Mouse (Mus musculus): ENCODE measurements around the gene Fndc4.

The Fndc4 gene

GRCm38 (mm10) chr5:31257616-31258015, 38.3 kb downstream of the Fndc4 start:
- no peak for ATAC-seq (ENCODE audit: low TSS enrichment)

- no peak for ATAC-seq (ENCODE audit: low TSS enrichment)
Observed at GRCm38 (mm10) chr5:31255971-31256370, 39.9 kb downstream of the Fndc4 start.

GRCm38 (mm10) chr5:31255381-31255780, 40.5 kb downstream of the Fndc4 start:
- no peak for ATAC-seq (ENCODE audit: low TSS enrichment)

GRCm38 (mm10) chr5:31254901-31255300, 41.0 kb downstream of the Fndc4 start:
- no peak for ATAC-seq (ENCODE audit: low TSS enrichment)

- ATAC-seq (ENCODE audit: low TSS enrichment), result no peak
Observed at GRCm38 (mm10) chr5:31254452-31254851, 41.4 kb downstream of the Fndc4 start.

- ATAC-seq (ENCODE audit: low TSS enrichment), result no peak
Observed at GRCm38 (mm10) chr5:31253806-31254205, 42.1 kb downstream of the Fndc4 start.

- ATAC-seq (ENCODE audit: low TSS enrichment), result no peak
Observed at GRCm38 (mm10) chr5:31252795-31253545, 42.9 kb downstream of the Fndc4 start.

GRCm38 (mm10) chr5:31252151-31252550, 43.7 kb downstream of the Fndc4 start:
- peak; percentile 25; the same call in 1 of the 2 replicates for ATAC-seq (ENCODE audit: low TSS enrichment)

GRCm38 (mm10) chr5:31251541-31252101, 44.3 kb downstream of the Fndc4 start, which contains the start of gene Krtcap3:
Gene Krtcap3, plus strand, starts transcription at chr5:31251691.
- ATAC-seq (ENCODE audit: low TSS enrichment), result peak; percentile 28

GRCm38 (mm10) chr5:31250716-31251115, 45.2 kb downstream of the Fndc4 start:
- no peak for ATAC-seq (ENCODE audit: low TSS enrichment)
